Mouse (Mus musculus): ENCODE data around the gene Olfr58. TPM values are rescaled to one million over a fixed set of nuclear protein-coding genes. Genes with fewer than 3 reads are reported as not detected.

The Olfr58 gene
- not detected for polyA plus RNA-seq (2017; shearing (Covaris generic))

GRCm38 (mm10) chr9:19779983-19780382, at the start of gene Olfr58:
Gene Olfr58, plus strand, starts transcription at chr9:19780283.

DNA sequence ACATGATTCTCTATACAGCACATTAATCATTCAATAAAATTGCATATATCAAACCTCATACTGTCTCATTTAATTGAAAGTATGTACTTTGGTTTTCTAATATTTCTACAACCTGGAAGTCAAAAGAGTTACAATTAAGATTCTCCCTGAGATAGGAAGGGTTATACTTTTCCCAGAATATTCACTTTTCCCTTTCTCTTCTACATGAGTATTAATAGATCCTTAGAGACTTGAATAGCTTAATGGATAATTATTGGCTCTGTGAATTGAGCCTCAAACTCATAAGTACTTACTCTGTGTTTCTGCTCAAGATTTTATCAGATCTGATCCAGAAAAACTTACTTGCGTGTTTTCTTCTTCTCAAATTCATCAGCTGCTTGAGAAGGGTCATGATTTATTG, 24.5 kb downstream of the Olfr58 start, which contains the start of gene Olfr859:
TSS of gene Olfr859 (plus strand) at position 301 of the 400 bp plus-strand sequence.

Other genes starting within 250 kb of the Olfr58 start
- gene Olfr853, start 239.2 kb upstream of the Olfr58 start, polyA plus RNA-seq (2017; shearing (Covaris generic)), result not detected
- not detected for gene Olfr854, start 212.9 kb upstream of the Olfr58 start, polyA plus RNA-seq (2017; shearing (Covaris generic))
- gene Olfr855, start 197.7 kb upstream of the Olfr58 start, polyA plus RNA-seq (2017; shearing (Covaris generic)), result not detected
- gene Zfp317, start 158.2 kb upstream of the Olfr58 start, polyA plus RNA-seq (2017; shearing (Covaris generic)), result 33.6 TPM
- gene Olfr857, start 70.8 kb upstream of the Olfr58 start, polyA plus RNA-seq (2017; shearing (Covaris generic)), result not detected
- not detected for gene Olfr859, start 24.6 kb downstream of the Olfr58 start, polyA plus RNA-seq (2017; shearing (Covaris generic))
- gene Olfr860, start 69.5 kb downstream of the Olfr58 start, polyA plus RNA-seq (2017; shearing (Covaris generic)), result 0.14 TPM
- gene Olfr862, start 107.7 kb downstream of the Olfr58 start, polyA plus RNA-seq (2017; shearing (Covaris generic)), result not detected
- 0.90 TPM for gene Olfr77, start 136.6 kb downstream of the Olfr58 start, polyA plus RNA-seq (2017; shearing (Covaris generic))
- gene Olfr866, start 247.8 kb downstream of the Olfr58 start, polyA plus RNA-seq (2017; shearing (Covaris generic)), result not detected